Mouse (Mus musculus) MEL (cell line): Measurements from ENCODE around the gene AC124502.3.

Experiments used
- CTCF ChIP-seq, 3 experiments: IDR thresholded peaks in 2 of 3; conservative IDR thresholded peaks in 1 of 3; 2 replicates each; pipeline ENCODE4 v1.5.1; 2011 to 2012; ENCODE audit warnings: low read length in 3 of 3, low read depth in 2 of 3, mild to moderate bottlenecking in 2 of 3, improper control_type of control experiment in 1 of 3, inconsistent platforms in 1 of 3, mixed read lengths in 1 of 3, moderate library complexity in 1 of 3; ENCODE audit not compliant: control insufficient read depth in 1 of 3, insufficient read depth in 1 of 3, poor library complexity in 1 of 3, severe bottlenecking in 1 of 3
- EP300 ChIP-seq, 2 experiments: IDR thresholded peaks; 2 replicates each; pipeline ENCODE4 v1.6.1; 2011; ENCODE audit warnings: improper control_type of control experiment in 2 of 2, low read length in 2 of 2, low read depth in 1 of 2, mild to moderate bottlenecking in 1 of 2
- ETS1 ChIP-seq: IDR thresholded peaks from 2 replicates; pipeline ENCODE4 v1.6.1; 2012; ENCODE audit warnings: low read depth, mild to moderate bottlenecking, inconsistent platforms, low read length, improper control_type of control experiment, moderate library complexity
- GABPA ChIP-seq: IDR thresholded peaks from 2 replicates; pipeline ENCODE4 v1.6.1; 2012; ENCODE audit warnings: low read depth, mild to moderate bottlenecking, inconsistent platforms, low read length, improper control_type of control experiment, moderate library complexity
- GATA1 ChIP-seq: IDR thresholded peaks from 2 replicates; pipeline ENCODE4 v1.6.1; 2011; ENCODE audit warnings: low read depth, low read length, improper control_type of control experiment
- POLR2A ChIP-seq, 2 experiments: IDR thresholded peaks; 2 replicates each; pipeline ENCODE4 v1.6.1; 2011 to 2012; ENCODE audit warnings: low read length in 2 of 2, mild to moderate bottlenecking in 2 of 2, control low read depth in 1 of 2, improper control_type of control experiment in 1 of 2, low read depth in 1 of 2, moderate library complexity in 1 of 2; ENCODE audit not compliant: control insufficient read depth in 1 of 2, insufficient read depth in 1 of 2, poor library complexity in 1 of 2
- POLR2AphosphoS5 ChIP-seq: IDR thresholded peaks from 2 replicates; pipeline ENCODE4 v1.6.1; 2012; ENCODE audit warnings: low read depth, borderline replicate concordance, mild to moderate bottlenecking, inconsistent platforms, low read length, moderate library complexity, mixed read lengths
- TBP ChIP-seq: IDR thresholded peaks from 2 replicates; pipeline ENCODE4 v1.8.0; 2011; ENCODE audit warnings: low read depth, low read length, improper control_type of control experiment
- USF2 ChIP-seq, 2 experiments: IDR thresholded peaks; 2 replicates each; pipeline ENCODE4 v1.6.1; 2011 to 2012; ENCODE audit warnings: improper control_type of control experiment in 2 of 2, low read length in 2 of 2, borderline replicate concordance in 1 of 2, inconsistent platforms in 1 of 2, low read depth in 1 of 2, mild to moderate bottlenecking in 1 of 2; ENCODE audit not compliant: insufficient read depth in 1 of 2

- no peak for TF ChIP-seq CTCF (IDR thresholded peaks at IDR 0.05 in 2 of 3, conservative IDR thresholded peaks at IDR 0.05 in 1 of 3; ENCODE audit: control insufficient read depth in 1 of 3, insufficient read depth in 1 of 3, low read depth in 2 of 3, low read length in 3 of 3, poor library complexity in 1 of 3, severe bottlenecking in 1 of 3)
- TF ChIP-seq POLR2A (IDR thresholded peaks at IDR 0.05; ENCODE audit: control insufficient read depth in 1 of 2, insufficient read depth in 1 of 2, low read depth in 1 of 2, low read length in 2 of 2, poor library complexity in 1 of 2) = peak; percentile 61 to 81
- no peak for TF ChIP-seq USF2 (IDR thresholded peaks at IDR 0.05; ENCODE audit: borderline replicate concordance in 1 of 2, insufficient read depth in 1 of 2, low read depth in 1 of 2, low read length in 2 of 2)
- TF ChIP-seq GABPA = no peak
- no peak for TF ChIP-seq GATA1
- no peak for TF ChIP-seq POLR2AphosphoS5
- TF ChIP-seq ETS1 = no peak
- TF ChIP-seq EP300 (IDR thresholded peaks at IDR 0.05; ENCODE audit: low read depth in 1 of 2, low read length in 2 of 2) = no peak
- 0 out of 2 replicates have a peak, but pooled peaks have one; percentile 26 for TF ChIP-seq TBP
Measured at GRCm38 (mm10) chr19:5023621-5024479, 14.8 kb upstream of the AC124502.3 start, which contains the start of gene Slc29a2.
